Mouse (Mus musculus) forebrain, embryonic 14.5 days (tissue): ENCODE results near the gene Erc2. TPM values are rescaled to one million over a fixed set of nuclear protein-coding genes. Genes with fewer than 3 reads are reported as not detected.
A peak's percentile ranks its signal among the peaks of the same experiment; 100 is the strongest.

ENCODE experiments used
- ATAC-seq: fragments of 200-750 bp; cut with Nextera tagmentation; 2 replicates; pipeline ENCODE4 v1.8.0; 2017; ENCODE audit warnings: mild to moderate bottlenecking, moderate library complexity
- DNase-seq: peaks from one replicate; pipeline ENCODE4 v3.0.0-alpha.2; 2015; ENCODE audit warnings: low spot score
- H3K27ac ChIP-seq: fragments of 300-500 bp; sonication (generic); 2 replicates; pipeline ENCODE4 v1.5.1; 2014; ENCODE audit warnings: low read depth, mild to moderate bottlenecking, control low read depth, low read length, moderate library complexity
- H3K27me3 ChIP-seq: fragments of 300-500 bp; sonication (generic); replicated peaks from 2 replicates; pipeline ENCODE4 v1.6.1; 2014; ENCODE audit warnings: low read length, control low read depth, mixed read lengths; ENCODE audit not compliant: control insufficient read depth, insufficient read depth
- H3K36me3 ChIP-seq: fragments of 300-500 bp; sonication (generic); 2 replicates; pipeline ENCODE4 v1.6.1; 2014; ENCODE audit warnings: low read length, control low read depth; ENCODE audit not compliant: control insufficient read depth, insufficient read depth
- H3K4me1 ChIP-seq: fragments of 300-500 bp; sonication (generic); 2 replicates; pipeline ENCODE4 v1.6.1; 2014; ENCODE audit warnings: antibody characterized with exemption, low read length, control low read depth; ENCODE audit not compliant: control insufficient read depth, insufficient read depth
- H3K4me2 ChIP-seq: fragments of 300-500 bp; sonication (generic); 2 replicates; pipeline ENCODE4 v1.6.1; 2014; ENCODE audit warnings: mild to moderate bottlenecking, control low read depth, low read length
- H3K4me3 ChIP-seq: fragments of 300-500 bp; sonication (generic); 2 replicates; pipeline ENCODE4 v1.5.1; 2014; ENCODE audit warnings: low read depth, low read length, control low read depth
- H3K9ac ChIP-seq: fragments of 300-500 bp; sonication (generic); 2 replicates; pipeline ENCODE4 v1.6.1; 2014; ENCODE audit warnings: mild to moderate bottlenecking, low read length, control low read depth, moderate library complexity
- H3K9me3 ChIP-seq: fragments of 300-500 bp; sonication (generic); replicated peaks from 2 replicates; pipeline ENCODE4 v1.6.1; 2016; ENCODE audit warnings: low read length, control low read depth, mixed read lengths; ENCODE audit not compliant: control insufficient read depth
- whole genome bisulfite sequencing: fragments of 180-500 bp; shearing (Covaris S2); extraction: QIAGEN DNeasy Blood & Tissue Kit; methylation state at CpG from one replicate; pipeline ENCODE4 v1.1.7; 2014; 5-methylcytosine and 5-hydroxymethylcytosine counted together
- polyA plus RNA-seq: library from polyadenylated mRNA; unstranded; fragments of >200 nt; fragmentation: Nextera tagmentation; extraction: Ambion mirVana; gene quantifications from 2 replicates; pipeline ENCODE4 v1.2.1, GENCODE M21; 2014

The Erc2 gene
- polyA plus RNA-seq, 1 experiment from 2014 or later = 40.6 TPM

DNA sequence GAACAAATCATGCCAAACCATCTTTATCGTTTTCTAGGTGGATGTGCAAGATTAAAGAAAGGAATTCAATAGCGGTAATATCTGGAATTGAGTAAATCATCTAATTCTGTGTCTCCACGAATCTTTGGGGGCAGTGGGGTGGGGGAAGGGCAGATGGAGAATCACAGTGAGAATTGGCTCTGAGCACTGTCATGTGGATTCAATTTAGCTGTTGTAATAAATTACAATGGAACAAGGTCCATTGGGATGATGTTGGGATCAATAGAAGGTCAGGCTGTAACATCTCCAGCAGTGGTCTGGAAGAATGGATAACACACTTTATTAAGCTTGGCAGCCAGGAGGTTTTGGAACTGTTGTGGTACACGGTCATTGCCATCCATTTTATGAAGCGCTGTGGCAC lies 363.0 kb downstream of the Erc2 start:
- no peak for ATAC-seq
- WGBS = 89% methylated on average over 5 of the region's 5 CpGs
- no peak for DNase-seq
- H3K4me1 ChIP-seq = no peaks in the 10 kb centered on the region
- no peaks in the 10 kb centered on the region for H3K36me3 ChIP-seq
- H3K4me2 ChIP-seq = no peak overlapping the region
- H3K4me3 ChIP-seq = no peak overlapping the region
- H3K27me3 ChIP-seq = no peaks in the 10 kb centered on the region
- no peak overlapping the region for H3K9ac ChIP-seq
- no peaks in the 10 kb centered on the region for H3K9me3 ChIP-seq
- no peak overlapping the region for H3K27ac ChIP-seq

DNA sequence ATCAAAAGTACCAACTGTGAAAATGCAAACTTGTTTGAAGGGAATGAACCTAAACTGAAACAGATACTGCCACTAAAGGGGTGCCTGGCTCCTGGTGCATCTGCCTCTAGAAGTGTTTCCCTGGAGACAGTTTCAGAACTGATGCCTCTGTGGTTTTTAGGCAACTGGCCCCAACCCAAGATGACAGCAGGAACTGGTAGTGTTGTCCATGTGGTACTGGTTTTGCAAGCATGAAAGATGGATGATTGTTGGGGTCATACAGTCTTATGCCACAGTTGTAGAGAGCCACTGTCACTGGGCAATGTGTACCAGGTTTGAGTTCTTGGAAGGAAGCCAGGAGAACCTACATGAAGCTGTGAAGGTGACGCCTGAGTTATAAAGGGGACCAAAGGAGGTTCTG lies 365.2 kb downstream of the Erc2 start:
- ATAC-seq = no peak
- H3K4me1 ChIP-seq = no peaks in the 10 kb centered on the region
- no peak for DNase-seq
- no peak overlapping the region for H3K27ac ChIP-seq
- H3K4me2 ChIP-seq = no peak overlapping the region
- H3K36me3 ChIP-seq = no peaks in the 10 kb centered on the region
- H3K9ac ChIP-seq = no peak overlapping the region
- no peak overlapping the region for H3K4me3 ChIP-seq
- H3K9me3 ChIP-seq = no peaks in the 10 kb centered on the region
- WGBS = 88% methylated on average over 1 of the region's 1 CpGs
- H3K27me3 ChIP-seq = no peaks in the 10 kb centered on the region

DNA sequence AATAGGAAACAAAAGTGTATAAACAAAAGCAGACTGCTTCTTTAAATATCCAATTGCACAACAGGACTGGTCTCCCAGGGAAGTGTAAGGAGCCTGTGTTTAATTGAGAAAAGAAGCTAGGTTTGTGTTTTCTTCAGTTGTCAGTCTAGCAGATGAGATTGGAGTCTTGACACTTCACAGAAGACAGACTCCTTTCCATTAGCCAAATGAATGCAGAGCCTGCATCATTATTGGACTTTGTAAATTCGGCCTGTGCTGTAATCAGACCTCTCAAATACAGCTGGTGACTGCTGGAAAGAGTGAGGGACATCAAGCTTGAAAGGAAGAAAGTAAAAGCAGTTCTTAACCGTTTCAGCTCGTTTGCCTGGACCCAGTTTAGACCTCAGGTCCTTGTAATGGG lies 376.3 kb downstream of the Erc2 start:
- no peak overlapping the region for H3K4me2 ChIP-seq
- H3K27me3 ChIP-seq = no peaks in the 10 kb centered on the region
- H3K9ac ChIP-seq = no peak overlapping the region
- no peak for ATAC-seq
- H3K27ac ChIP-seq = no peak overlapping the region
- H3K4me1 ChIP-seq = peaks cover 3% of the 10 kb centered on the region; the same call in 1 of the 2 replicates
- DNase-seq = peak; percentile 22
- 29% methylated on average over 3 of the region's 3 CpGs for WGBS
- no peaks in the 10 kb centered on the region for H3K36me3 ChIP-seq
- H3K9me3 ChIP-seq = no peaks in the 10 kb centered on the region
- no peak overlapping the region for H3K4me3 ChIP-seq

DNA sequence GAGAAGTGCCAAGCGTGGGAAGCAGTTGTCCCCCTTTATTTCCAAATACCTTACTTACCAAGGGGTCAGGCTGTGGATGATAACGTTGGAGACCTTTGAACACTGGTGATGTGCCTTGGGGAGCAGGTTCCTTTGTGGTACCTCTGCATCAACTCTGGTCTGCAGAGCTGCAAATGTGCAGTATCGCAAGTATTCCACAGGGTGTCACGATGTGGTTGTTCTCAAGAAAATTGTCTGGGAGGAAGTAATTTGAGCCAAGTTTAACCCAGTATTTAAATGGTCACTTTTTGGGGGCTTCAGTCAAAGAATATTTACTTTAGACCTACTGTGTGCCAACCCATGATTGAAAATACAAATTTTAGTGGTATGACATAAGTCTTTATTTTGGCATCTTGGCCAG lies 381.8 kb downstream of the Erc2 start:
- no peak for ATAC-seq
- peak; percentile 65 for DNase-seq
- Histone ChIP-seq H3K27me3 (no peaks in the 10 kb centered on the region), H3K4me2 (no peak overlapping the region), H3K9ac (no peak overlapping the region), H3K27ac (no peak overlapping the region), H3K4me3 (no peak overlapping the region), H3K9me3 (no peaks in the 10 kb centered on the region), H3K36me3 (no peaks in the 10 kb centered on the region), H3K4me1 (no peaks in the 10 kb centered on the region)
- 58% methylated on average over 4 of the region's 4 CpGs for WGBS

DNA sequence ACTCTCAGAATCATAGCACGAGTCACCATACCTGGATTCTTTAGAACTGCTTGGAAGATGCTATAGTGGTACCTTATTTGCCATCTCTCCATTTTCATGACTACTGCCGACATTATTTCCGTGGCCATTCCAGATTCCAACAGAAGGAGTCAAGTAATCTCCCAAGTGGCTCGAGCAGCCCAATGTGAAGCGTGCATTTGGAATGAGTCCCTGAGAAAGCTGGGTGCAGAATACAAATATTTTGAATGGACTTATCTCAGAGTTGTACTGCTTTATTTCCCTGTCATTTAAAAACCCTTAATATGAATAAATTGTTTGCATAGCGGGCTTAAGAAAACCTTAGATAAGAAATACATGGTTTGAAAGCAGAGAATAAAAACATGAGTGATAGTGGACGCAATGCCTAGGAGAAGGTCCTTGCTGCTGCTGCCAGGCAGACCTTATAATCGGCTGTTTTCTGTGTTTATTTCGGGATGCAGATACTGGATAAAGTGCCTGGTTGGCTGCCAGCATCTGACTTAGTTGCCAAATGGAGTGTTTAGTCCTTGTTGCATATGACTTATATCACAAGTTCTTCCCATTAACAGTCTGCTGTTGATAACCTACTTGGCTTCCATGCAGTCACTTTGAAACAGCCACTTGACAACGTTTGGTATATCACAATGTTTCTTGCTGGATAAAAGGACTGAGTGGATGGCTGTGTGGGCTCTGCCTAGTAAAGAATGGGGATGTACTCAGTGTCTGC lies 388.5 kb downstream of the Erc2 start:
- Histone ChIP-seq H3K9me3 (no peaks in the 10 kb centered on the region), H3K4me1 (no peaks in the 10 kb centered on the region), H3K36me3 (no peaks in the 10 kb centered on the region), H3K4me3 (no peak overlapping the region), H3K27ac (no peak overlapping the region), H3K9ac (no peak overlapping the region), H3K4me2 (no peak overlapping the region), H3K27me3 (no peaks in the 10 kb centered on the region)
- no peak for ATAC-seq
- peak; percentile 36 for DNase-seq
- WGBS = 79% methylated on average over 10 of the region's 10 CpGs

DNA sequence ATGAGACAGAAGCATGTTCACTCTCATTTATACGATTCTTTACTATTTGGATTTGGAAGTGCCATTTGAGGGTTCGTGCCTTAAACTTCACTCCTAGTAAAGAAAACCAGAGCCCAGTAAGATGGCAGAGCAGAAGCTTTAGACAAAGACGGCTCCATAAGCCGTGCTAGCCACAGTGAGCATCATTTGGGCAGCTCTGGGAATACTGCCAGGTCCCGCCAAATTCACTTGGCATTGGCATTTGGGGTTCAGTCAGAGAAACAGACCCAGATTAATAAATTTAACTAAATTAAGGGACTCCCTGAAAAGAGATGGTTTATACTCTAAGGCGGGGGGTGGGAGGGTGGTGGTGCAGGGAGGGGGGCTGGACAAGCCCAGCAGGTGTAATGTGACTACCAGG lies 401.0 kb downstream of the Erc2 start:
- no peaks in the 10 kb centered on the region for H3K27me3 ChIP-seq
- H3K9ac ChIP-seq = no peak overlapping the region
- no peaks in the 10 kb centered on the region for H3K36me3 ChIP-seq
- no peaks in the 10 kb centered on the region for H3K9me3 ChIP-seq
- H3K27ac ChIP-seq = no peak overlapping the region
- no peak overlapping the region for H3K4me2 ChIP-seq
- 30% methylated on average over 6 of the region's 6 CpGs for WGBS
- DNase-seq = peak; percentile 69
- peak; percentile 44; the same call in 1 of the 2 replicates for ATAC-seq
- H3K4me1 ChIP-seq = no peaks in the 10 kb centered on the region
- H3K4me3 ChIP-seq = no peak overlapping the region

DNA sequence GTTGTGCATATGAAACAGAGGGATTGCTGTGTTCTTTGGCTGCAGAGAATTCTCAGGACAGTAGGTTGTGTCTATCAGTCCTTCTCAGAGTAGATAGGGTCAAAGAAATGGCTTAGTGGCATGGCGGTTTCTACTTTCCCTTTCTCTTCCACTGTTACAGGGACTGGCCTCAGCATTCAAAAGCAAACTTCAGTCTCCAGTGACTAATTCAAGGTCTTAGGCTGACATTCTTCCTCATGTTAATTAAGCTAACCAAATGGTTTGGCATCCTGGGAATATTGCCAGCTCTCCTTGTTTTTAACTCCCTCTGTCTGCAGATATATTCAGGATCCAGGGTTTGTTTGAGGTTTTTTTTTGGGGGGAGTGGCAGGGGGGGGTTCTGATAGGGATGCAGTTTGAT lies 408.6 kb downstream of the Erc2 start:
- peak; percentile 73 for ATAC-seq
- peak; percentile 94 for DNase-seq
- Histone ChIP-seq H3K9me3 (no peaks in the 10 kb centered on the region), H3K4me3 (no peak overlapping the region), H3K36me3 (no peaks in the 10 kb centered on the region), H3K27ac (no peak overlapping the region), H3K4me2 (peak overlapping the region; percentile 5; the same call in 1 of the 2 replicates), H3K9ac (no peak overlapping the region), H3K4me1 (peaks cover 2% of the 10 kb centered on the region; the same call in 1 of the 2 replicates), H3K27me3 (no peaks in the 10 kb centered on the region)
- 13% methylated on average over 1 of the region's 1 CpGs for WGBS

DNA sequence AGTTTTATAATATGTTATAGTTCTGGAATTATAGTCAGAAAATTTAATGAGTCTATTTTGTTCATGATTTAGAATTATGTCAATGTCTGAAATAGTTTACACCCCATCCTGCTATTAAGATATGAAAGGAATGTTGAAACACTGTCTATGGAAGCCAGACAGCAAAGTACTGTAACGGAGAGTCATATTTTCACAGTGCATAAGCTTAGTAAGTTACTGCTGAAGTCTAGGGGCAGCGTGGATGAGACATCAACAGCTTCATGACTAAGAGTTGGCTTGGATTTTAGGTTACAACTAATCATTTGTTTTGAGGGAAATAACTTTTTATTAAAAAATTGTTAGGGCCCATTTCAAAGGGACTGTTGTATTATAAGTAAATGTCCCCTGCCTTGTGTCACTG lies 412.8 kb downstream of the Erc2 start:
- DNase-seq (no peak), ATAC-seq (no peak)
- Histone ChIP-seq H3K27me3 (no peaks in the 10 kb centered on the region), H3K4me3 (no peak overlapping the region), H3K9me3 (no peaks in the 10 kb centered on the region), H3K9ac (no peak overlapping the region), H3K4me2 (no peak overlapping the region), H3K36me3 (no peaks in the 10 kb centered on the region), H3K4me1 (peaks cover 2% of the 10 kb centered on the region; the same call in 1 of the 2 replicates), H3K27ac (no peak overlapping the region)
- 91% methylated on average over 2 of the region's 2 CpGs for WGBS

DNA sequence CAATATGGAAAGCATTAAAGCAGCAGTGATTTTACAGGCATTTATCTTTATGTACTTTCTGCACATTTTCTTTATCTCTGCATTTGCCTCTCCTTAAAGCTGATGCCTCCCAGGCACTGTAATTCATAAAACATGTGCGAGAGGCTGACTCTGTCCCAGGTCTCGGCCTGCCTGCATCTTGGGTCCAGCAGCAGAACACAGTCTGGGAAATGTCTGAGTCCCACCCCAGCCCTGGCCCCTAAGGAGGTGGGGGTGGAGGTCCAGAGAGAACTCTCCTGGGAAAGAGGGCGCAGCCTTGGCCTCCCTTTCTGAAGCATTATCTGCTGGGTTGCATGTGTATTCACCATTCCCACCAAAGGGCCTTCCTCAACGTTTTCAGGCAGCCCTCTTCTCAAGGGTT lies 420.9 kb downstream of the Erc2 start:
- Histone ChIP-seq H3K27me3 (no peaks in the 10 kb centered on the region), H3K4me3 (no peak overlapping the region), H3K9ac (no peak overlapping the region), H3K9me3 (no peaks in the 10 kb centered on the region), H3K27ac (no peak overlapping the region), H3K4me1 (peaks cover 2% of the 10 kb centered on the region; the same call in 1 of the 2 replicates), H3K4me2 (no peak overlapping the region), H3K36me3 (no peaks in the 10 kb centered on the region)
- DNase-seq (no peak), ATAC-seq (no peak)
- 71% methylated on average over 4 of the region's 4 CpGs for WGBS
